Mouse (Mus musculus) adrenal gland, adult 18-20 months (tissue): ENCODE measurements at regions not wholly inside any gene's neighbourhood (a gene's known extent, or its start where the extent isn't known, plus 50 kb on each side); places are given as distances from the start of the nearest gene placed in this dataset.

ENCODE experiments used
- DNase-seq, 2 experiments: peaks; one replicate each; pipeline ENCODE4 v3.0.0; 2021 to 2022; ENCODE audit warnings: low spot score in 2 of 2

DNA sequence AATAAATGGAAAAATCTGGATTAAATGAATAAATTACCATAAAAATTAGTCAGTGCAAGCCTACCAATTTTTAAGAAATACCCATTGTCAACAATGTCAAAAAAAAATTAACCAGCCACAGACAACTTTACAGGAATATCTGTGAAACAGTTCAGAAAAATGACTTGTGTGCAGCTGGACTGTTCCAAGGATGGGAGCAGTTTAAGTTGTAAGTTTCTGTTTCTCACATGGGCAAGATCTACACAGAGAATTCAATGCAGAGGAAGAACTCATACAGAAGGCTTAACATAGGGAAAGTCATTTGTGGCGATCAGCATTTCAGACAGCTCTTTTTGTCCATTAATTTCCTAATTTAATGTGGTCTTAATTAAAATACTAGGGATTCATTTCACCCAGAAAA is 71.9 kb upstream of the Tdrd3 start:
- no peak for DNase-seq

DNA sequence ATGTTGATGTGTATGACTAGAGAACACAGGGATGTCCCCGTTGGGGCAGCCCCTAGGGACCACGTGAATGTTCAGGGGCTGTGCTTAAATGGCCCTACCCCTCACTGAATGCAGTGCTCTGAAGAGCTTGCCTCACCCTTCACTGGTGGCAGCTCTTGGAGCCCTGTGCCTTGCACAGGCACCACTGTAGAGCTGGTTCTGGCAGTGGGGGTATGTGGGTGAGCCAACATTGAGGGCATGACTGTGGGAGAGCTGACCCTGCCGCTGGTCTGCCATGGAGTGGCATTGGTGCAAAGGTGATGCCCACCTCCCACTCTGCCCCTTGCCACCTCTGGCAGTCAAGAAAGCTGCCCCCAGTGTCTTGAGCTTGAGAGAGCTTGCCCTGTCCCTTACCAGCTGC is 69.6 kb upstream of the Tdrd3 start:
- no peak for DNase-seq

DNA sequence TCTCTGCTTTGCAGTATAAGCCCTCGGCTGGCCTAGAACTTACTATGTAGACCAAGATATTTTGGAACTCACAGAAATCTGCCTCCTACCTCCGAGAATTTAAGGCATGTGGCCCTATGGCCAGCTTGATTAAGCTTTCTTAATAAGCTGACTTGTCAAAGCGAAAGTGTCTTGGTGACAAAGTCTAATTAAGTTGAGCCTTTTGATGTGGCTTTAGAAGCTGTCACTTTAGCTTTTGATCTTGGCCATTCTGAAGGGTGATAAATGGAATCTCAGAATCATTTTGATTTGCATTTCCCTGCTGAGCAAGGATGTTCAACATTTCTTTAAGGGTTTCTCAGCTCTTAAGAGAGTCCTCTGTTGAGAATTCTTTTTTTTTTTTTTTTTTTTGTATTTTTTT is 67.6 kb upstream of the Tdrd3 start:
- DNase-seq: no peak

DNA sequence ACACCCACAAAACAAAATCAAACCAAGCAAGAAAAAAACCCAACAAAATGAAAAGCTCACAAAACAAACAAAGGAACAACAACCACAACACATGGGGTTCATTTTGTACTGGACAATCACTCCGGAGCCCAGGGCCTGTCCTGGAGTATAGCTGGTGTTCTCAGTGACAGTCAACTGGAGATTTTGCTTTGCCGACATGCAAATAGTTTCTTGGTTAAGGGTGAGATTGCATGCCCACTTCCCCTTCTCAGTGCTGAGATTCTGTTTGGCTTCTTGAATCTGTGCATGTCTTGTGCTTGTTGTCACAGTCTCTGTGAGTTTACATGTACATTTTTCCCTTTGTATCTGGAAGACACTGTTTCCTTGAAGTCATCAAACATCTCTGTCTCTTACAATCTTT is 50.6 kb upstream of the Tdrd3 start:
- DNase-seq: no peak
